Mouse (Mus musculus): ENCODE data around the gene Tbc1d10a.

The Tbc1d10a gene

GRCm38 (mm10) chr11:4237389-4237912 is 50.9 kb downstream of the Tbc1d10a start:
- DNase-seq (ENCODE audit: low read depth, low spot score), result no peak

GRCm38 (mm10) chr11:4238167-4238566 is 51.6 kb downstream of the Tbc1d10a start:
- DNase-seq (ENCODE audit: low read depth, low spot score), result no peak

GRCm38 (mm10) chr11:4239691-4240090 is 53.1 kb downstream of the Tbc1d10a start:
- DNase-seq (ENCODE audit: low read depth, low spot score), result no peak

GRCm38 (mm10) chr11:4240151-4240550 is 53.6 kb downstream of the Tbc1d10a start:
- DNase-seq (ENCODE audit: low read depth, low spot score), result no peak

GRCm38 (mm10) chr11:4241180-4241579 is 54.6 kb downstream of the Tbc1d10a start:
- DNase-seq (ENCODE audit: low read depth, low spot score), result no peak

- no peak for DNase-seq (ENCODE audit: low read depth, low spot score)
Measured at GRCm38 (mm10) chr11:4246126-4246525, 59.5 kb downstream of the Tbc1d10a start.

GRCm38 (mm10) chr11:4246623-4247022 is 60.0 kb downstream of the Tbc1d10a start:
- DNase-seq (ENCODE audit: low read depth, low spot score), result no peak

- no peak for DNase-seq (ENCODE audit: low read depth, low spot score)
Measured at GRCm38 (mm10) chr11:4247201-4247959, 60.8 kb downstream of the Tbc1d10a start.

- DNase-seq (ENCODE audit: low read depth, low spot score), result no peak
Measured at GRCm38 (mm10) chr11:4249151-4249550, 62.6 kb downstream of the Tbc1d10a start.

GRCm38 (mm10) chr11:4250290-4250689 is 63.7 kb downstream of the Tbc1d10a start:
- no peak for DNase-seq (ENCODE audit: low read depth, low spot score)

- no peak for DNase-seq (ENCODE audit: low read depth, low spot score)
Measured at GRCm38 (mm10) chr11:4251376-4251775, 64.8 kb downstream of the Tbc1d10a start.

GRCm38 (mm10) chr11:4252886-4253285 is 66.3 kb downstream of the Tbc1d10a start:
- DNase-seq (ENCODE audit: low read depth, low spot score), result no peak

- DNase-seq (ENCODE audit: low read depth, low spot score), result no peak
Measured at GRCm38 (mm10) chr11:4256846-4257607, 70.4 kb downstream of the Tbc1d10a start, which contains the start of gene Lif. Gene Lif, plus strand, starts transcription at chr11:4257557.

GRCm38 (mm10) chr11:4257756-4258155 is 71.2 kb downstream of the Tbc1d10a start:
- DNase-seq (ENCODE audit: low read depth, low spot score), result no peak

- peak; percentile 63 for DNase-seq (ENCODE audit: low read depth, low spot score)
Measured at GRCm38 (mm10) chr11:4258657-4259082, 72.1 kb downstream of the Tbc1d10a start.

- DNase-seq (ENCODE audit: low read depth, low spot score), result no peak
Measured at GRCm38 (mm10) chr11:4260463-4261187, 74.0 kb downstream of the Tbc1d10a start.

- no peak for DNase-seq (ENCODE audit: low read depth, low spot score)
Measured at GRCm38 (mm10) chr11:4261188-4261494, 74.6 kb downstream of the Tbc1d10a start.

GRCm38 (mm10) chr11:4261969-4262368 is 75.4 kb downstream of the Tbc1d10a start:
- no peak for DNase-seq (ENCODE audit: low read depth, low spot score)

GRCm38 (mm10) chr11:4262847-4263246 is 76.3 kb downstream of the Tbc1d10a start:
- no peak for DNase-seq (ENCODE audit: low read depth, low spot score)

GRCm38 (mm10) chr11:4263296-4263695 is 76.7 kb downstream of the Tbc1d10a start:
- no peak for DNase-seq (ENCODE audit: low read depth, low spot score)

GRCm38 (mm10) chr11:4264066-4264465 is 77.5 kb downstream of the Tbc1d10a start:
- no peak for DNase-seq (ENCODE audit: low read depth, low spot score)

All from retina, postnatal 7 days (tissue).